8 mouse cellular contexts compared by ENCODE assay signal in genomic region chr7:128460865-128461228, GRCm38 (mm10). TPM values are rescaled to one million over a fixed set of nuclear protein-coding genes. Genes with fewer than 3 reads are reported as not detected.
DNase-seq lines count a peak whose midpoint lies in the region; ATAC-seq and TF ChIP-seq lines count a peak whose summit lies in the region.

No protein-coding gene starts in this region.

- peak overlapping the region; percentile 97 for H3K27ac ChIP-seq in kidney, postnatal 0 days
- H3K27ac ChIP-seq in bone marrow macrophage, adult 2 months (ENCODE audit: insufficient read depth, low read depth, low read length): peak overlapping the region; percentile 98
- H3K27ac ChIP-seq in hindbrain, embryonic 13.5 days: peak overlapping the region; percentile 94
- peak overlapping the region; percentile 92 for H3K27ac ChIP-seq in midbrain, embryonic 13.5 days

- no peaks in the 10 kb centered on the region for H3K27me3 ChIP-seq in kidney, postnatal 0 days (ENCODE audit: insufficient read depth, low read length)
- H3K27me3 ChIP-seq in E14TG2a.4 (ENCODE audit: insufficient read depth, low read length): no peaks in the 10 kb centered on the region
- no peaks in the 10 kb centered on the region for H3K27me3 ChIP-seq in hindbrain, embryonic 13.5 days
- H3K27me3 ChIP-seq in midbrain, embryonic 13.5 days: no peaks in the 10 kb centered on the region

- peak; percentile 1; the same call in 1 of the 2 replicates for ATAC-seq in kidney, postnatal 0 days (replicated peaks; ENCODE audit: low FRiP score, low read depth)
- peak; percentile 48 for ATAC-seq in hindbrain, embryonic 13.5 days (ENCODE audit: low FRiP score)
- peak; percentile 31 for ATAC-seq in midbrain, embryonic 13.5 days

- TF ChIP-seq CTCF in kidney, postnatal 0 days (IDR thresholded peaks at IDR 0.05; ENCODE audit: low read depth): no peak
- no peak for TF ChIP-seq CTCF in E14TG2a.4 (conservative IDR thresholded peaks at IDR 0.05; ENCODE audit: low read length)
- no peak for TF ChIP-seq CTCF in bone marrow macrophage, adult 2 months (IDR thresholded peaks at IDR 0.05; ENCODE audit: low read depth, low read length)

- TF ChIP-seq POLR2A in bone marrow macrophage, adult 2 months (IDR thresholded peaks at IDR 0.05; ENCODE audit: borderline replicate concordance, low read depth, low read length): no peak

- H3K4me3 ChIP-seq in kidney, postnatal 0 days (replicated peaks; ENCODE audit: low read depth, low read length): peak overlapping the region; percentile 83
- H3K4me3 ChIP-seq in E14TG2a.4 (replicated peaks; ENCODE audit: low read length): peak overlapping the region; percentile 92
- H3K4me3 ChIP-seq in bone marrow macrophage, adult 2 months (ENCODE audit: insufficient read depth, low read length): peak overlapping the region; percentile 96
- peak overlapping the region; percentile 93 for H3K4me3 ChIP-seq in hindbrain, embryonic 13.5 days
- H3K4me3 ChIP-seq in midbrain, embryonic 13.5 days (replicated peaks): peak overlapping the region; percentile 81

- H3K4me2 ChIP-seq in kidney, postnatal 0 days (ENCODE audit: low read length): peak overlapping the region; percentile 83
- peak overlapping the region; percentile 79 for H3K4me2 ChIP-seq in hindbrain, embryonic 13.5 days
- peak overlapping the region; percentile 88 for H3K4me2 ChIP-seq in midbrain, embryonic 13.5 days (replicated peaks)

- H3K9ac ChIP-seq in kidney, postnatal 0 days (ENCODE audit: low read depth, low read length): peak overlapping the region; percentile 79
- H3K9ac ChIP-seq in hindbrain, embryonic 13.5 days: peak overlapping the region; percentile 88
- peak overlapping the region; percentile 86 for H3K9ac ChIP-seq in midbrain, embryonic 13.5 days (replicated peaks)

- no peaks in the 10 kb centered on the region for H3K9me3 ChIP-seq in kidney, postnatal 0 days (replicated peaks; ENCODE audit: low read length)
- no peaks in the 10 kb centered on the region for H3K9me3 ChIP-seq in E14TG2a.4 (ENCODE audit: low read length)
- H3K9me3 ChIP-seq in hindbrain, embryonic 13.5 days: no peaks in the 10 kb centered on the region
- H3K9me3 ChIP-seq in midbrain, embryonic 13.5 days: no peaks in the 10 kb centered on the region

- no peak for DNase-seq in kidney, postnatal 0 days (ENCODE audit: low spot score)
- no peak for DNase-seq in kidney, postnatal 36 days
- DNase-seq in adrenal gland, adult 8-10 months: no peak
- no peak for DNase-seq in kidney, postnatal 14 days

- no peaks in the 10 kb centered on the region for H3K36me3 ChIP-seq in kidney, postnatal 0 days (ENCODE audit: insufficient read depth, low read length)
- H3K36me3 ChIP-seq in E14TG2a.4 (ENCODE audit: insufficient read depth, low read length): no peaks in the 10 kb centered on the region
- no peaks in the 10 kb centered on the region for H3K36me3 ChIP-seq in hindbrain, embryonic 13.5 days
- no peaks in the 10 kb centered on the region for H3K36me3 ChIP-seq in midbrain, embryonic 13.5 days

- H3K4me1 ChIP-seq in kidney, postnatal 0 days (replicated peaks; ENCODE audit: insufficient read depth, low read length): peaks cover 16% of the 10 kb centered on the region
- H3K4me1 ChIP-seq in E14TG2a.4 (replicated peaks; ENCODE audit: low read depth, low read length): peaks cover 41% of the 10 kb centered on the region
- peaks cover 11% of the 10 kb centered on the region for H3K4me1 ChIP-seq in bone marrow macrophage, adult 2 months (ENCODE audit: control insufficient read depth, insufficient read depth, low read length)
- peaks cover 19% of the 10 kb centered on the region for H3K4me1 ChIP-seq in hindbrain, embryonic 13.5 days (replicated peaks)
- peaks cover 27% of the 10 kb centered on the region for H3K4me1 ChIP-seq in midbrain, embryonic 13.5 days (replicated peaks)

- 2% methylated on average over 21 of the region's 23 CpGs for WGBS in kidney, postnatal 0 days
- WGBS in hindbrain, embryonic 13.5 days: under 1% methylated on average over 21 of the region's 23 CpGs
- 0% methylated on average over 16 of the region's 23 CpGs for WGBS in midbrain, embryonic 13.5 days

RNA-seq across cellular contexts. Expression of gene Tial1, which starts 0.7 kb away (rescaled TPM):
- 21.4 and 23.5 TPM in 2 replicates for polyA plus RNA-seq in kidney, postnatal 0 days (2015; fragmentation: Nextera tagmentation; extraction: Ambion mirVana)
- polyA plus RNA-seq in bone marrow macrophage, adult 2 months (2012; ENCODE audit: insufficient read depth, insufficient read length, missing spikeins): 138 and 176 TPM in 2 replicates
- polyA plus RNA-seq in hindbrain, embryonic 13.5 days (2015; fragmentation: Nextera tagmentation; extraction: Ambion mirVana): 34.3 and 36.2 TPM in 2 replicates
- polyA plus RNA-seq in midbrain, embryonic 13.5 days (2015; fragmentation: Nextera tagmentation; extraction: Ambion mirVana): 37.3 and 40.1 TPM in 2 replicates
- total RNA-seq in adrenal gland, adult 8-10 months (2022): 100 to 1,000 TPM in 2 of 4 experiments, 10 to 100 TPM in 2; 95.2 to 109 (median 102) TPM

RNA-seq across cellular contexts. Expression of gene Rgs10, which starts 42.3 kb away (rescaled TPM):
- 5.4 and 6.6 TPM in 2 replicates for polyA plus RNA-seq in kidney, postnatal 0 days (2015; fragmentation: Nextera tagmentation; extraction: Ambion mirVana)
- 731 and 826 TPM in 2 replicates for polyA plus RNA-seq in bone marrow macrophage, adult 2 months (2012; ENCODE audit: insufficient read depth, insufficient read length, missing spikeins)
- polyA plus RNA-seq in hindbrain, embryonic 13.5 days (2015; fragmentation: Nextera tagmentation; extraction: Ambion mirVana): 34.0 and 40.2 TPM in 2 replicates
- 26.1 and 29.6 TPM in 2 replicates for polyA plus RNA-seq in midbrain, embryonic 13.5 days (2015; fragmentation: Nextera tagmentation; extraction: Ambion mirVana)
- 10 to 100 TPM; 10.8 to 15.5 (median 12.3) TPM for total RNA-seq in adrenal gland, adult 8-10 months (2022)

Comparison
In these comparisons a context has a peak if more than half of its experiments do, and no peak if none do; other contexts are left out.
1. RNA of gene Rgs10, which starts 42.3 kb away (polyA plus RNA-seq): 731 to 826 TPM in bone marrow macrophage, adult 2 months; 34.0 to 40.2 TPM in hindbrain, embryonic 13.5 days, 26.1 to 29.6 TPM in midbrain, embryonic 13.5 days and 5.4 to 6.6 TPM in kidney, postnatal 0 days; every median in the first group is over 10 times any median in the second.
2. Peak in every context shown above with its lines, with median percentiles within 50 percentile points of each other: ATAC-seq, H3K27ac ChIP-seq, H3K4me2 ChIP-seq, H3K4me3 ChIP-seq and H3K9ac ChIP-seq.